Mouse (Mus musculus) B cell, adult 67 days (primary cell): ENCODE results near the gene Klc2. TPM values are rescaled to one million over a fixed set of nuclear protein-coding genes. Genes with fewer than 3 reads are reported as not detected.

ENCODE experiments used
- total RNA-seq, 2 experiments: library from RNA; stranded (reverse); gene quantifications; 4 replicates each; pipeline ENCODE4 v1.2.4; 2023

Klc2 gene
- total RNA-seq, result 10 to 100 TPM; 42.3 to 50.5 TPM

DNA sequence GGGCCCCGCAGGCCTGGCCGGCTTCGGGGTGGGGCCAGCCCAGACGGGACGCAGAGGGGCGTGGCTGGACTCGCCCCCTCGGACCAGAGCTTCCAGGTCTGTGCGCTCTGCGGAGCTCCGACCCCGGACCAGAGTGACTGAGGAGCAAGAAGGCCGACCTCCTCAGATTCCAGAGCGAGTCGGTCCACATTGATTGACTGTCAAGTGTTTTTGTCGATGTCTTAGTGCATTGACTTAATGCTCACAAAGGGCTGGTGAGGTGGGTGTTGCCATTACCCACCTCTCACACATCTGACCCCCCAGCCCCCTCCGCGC is at the start of gene Klc2:
TSS of gene Klc2 (minus strand) at position 177 of the 315 bp plus-strand sequence.

DNA sequence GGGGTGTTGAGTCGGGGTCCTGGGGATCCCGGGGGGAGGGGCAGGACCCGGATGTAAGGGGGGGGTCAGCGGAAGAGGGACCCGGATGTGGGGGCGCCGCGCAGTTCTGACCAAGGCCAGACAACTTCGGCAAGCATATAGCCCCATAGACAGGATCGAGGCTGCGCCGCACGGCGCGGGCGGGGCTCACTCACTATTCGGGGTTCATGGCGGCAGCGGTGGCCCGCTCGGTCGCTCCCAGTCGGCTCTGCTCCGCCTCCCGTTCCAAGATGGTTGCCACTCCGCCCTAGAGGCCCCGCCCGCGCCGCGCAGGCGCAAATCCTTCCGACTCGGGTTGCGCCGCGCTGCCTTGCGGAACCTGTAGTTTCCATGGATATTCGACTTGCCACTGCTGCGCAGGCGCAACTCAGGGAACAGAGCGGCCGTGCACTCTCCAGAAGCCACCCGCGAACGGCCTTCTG is 11.6 kb downstream of the Klc2 start, which contains the start of gene Rab1b:
TSS of gene Rab1b (minus strand) at position 342 of the 461 bp plus-strand sequence.

DNA sequence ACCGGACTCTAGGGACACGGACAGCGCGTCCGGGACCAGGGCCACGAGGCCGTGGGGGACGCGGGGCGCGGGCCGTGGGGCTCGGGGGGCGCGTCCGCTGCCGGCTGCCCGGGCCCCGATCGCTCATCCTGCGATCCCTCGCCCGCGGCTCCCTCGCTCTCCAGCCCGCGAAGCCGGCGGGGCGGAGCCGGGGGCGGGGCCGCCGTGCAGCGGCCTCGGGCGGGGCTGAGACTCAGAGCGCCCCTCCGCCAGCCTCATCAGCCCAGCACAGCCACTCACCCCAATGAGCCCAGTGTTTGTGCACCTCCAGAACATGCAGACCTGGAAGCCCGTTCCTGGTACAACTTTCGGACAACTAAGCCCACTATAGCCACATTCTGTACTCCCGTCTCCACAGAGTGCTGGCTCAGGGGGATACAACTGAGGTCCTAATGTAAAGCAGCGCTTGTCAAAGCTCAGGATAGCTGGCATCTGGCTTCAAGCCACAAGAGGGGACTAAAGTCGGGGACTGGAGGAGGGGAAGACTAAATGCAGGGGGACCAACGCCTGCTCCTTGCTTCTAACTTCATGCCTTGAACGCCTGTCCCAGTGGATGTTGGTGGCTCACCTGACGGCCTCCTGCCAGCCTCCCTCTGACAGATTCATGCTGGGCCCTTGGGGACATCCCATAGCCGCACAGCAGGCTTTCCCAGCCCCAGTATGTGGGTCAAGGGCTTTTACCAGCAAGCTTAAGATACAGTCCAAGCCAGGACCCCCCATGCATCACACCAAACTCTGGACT is 19.8 kb downstream of the Klc2 start, which contains the start of gene Cnih2:
TSS of gene Cnih2 (minus strand) at position 159 of the 781 bp plus-strand sequence.

DNA sequence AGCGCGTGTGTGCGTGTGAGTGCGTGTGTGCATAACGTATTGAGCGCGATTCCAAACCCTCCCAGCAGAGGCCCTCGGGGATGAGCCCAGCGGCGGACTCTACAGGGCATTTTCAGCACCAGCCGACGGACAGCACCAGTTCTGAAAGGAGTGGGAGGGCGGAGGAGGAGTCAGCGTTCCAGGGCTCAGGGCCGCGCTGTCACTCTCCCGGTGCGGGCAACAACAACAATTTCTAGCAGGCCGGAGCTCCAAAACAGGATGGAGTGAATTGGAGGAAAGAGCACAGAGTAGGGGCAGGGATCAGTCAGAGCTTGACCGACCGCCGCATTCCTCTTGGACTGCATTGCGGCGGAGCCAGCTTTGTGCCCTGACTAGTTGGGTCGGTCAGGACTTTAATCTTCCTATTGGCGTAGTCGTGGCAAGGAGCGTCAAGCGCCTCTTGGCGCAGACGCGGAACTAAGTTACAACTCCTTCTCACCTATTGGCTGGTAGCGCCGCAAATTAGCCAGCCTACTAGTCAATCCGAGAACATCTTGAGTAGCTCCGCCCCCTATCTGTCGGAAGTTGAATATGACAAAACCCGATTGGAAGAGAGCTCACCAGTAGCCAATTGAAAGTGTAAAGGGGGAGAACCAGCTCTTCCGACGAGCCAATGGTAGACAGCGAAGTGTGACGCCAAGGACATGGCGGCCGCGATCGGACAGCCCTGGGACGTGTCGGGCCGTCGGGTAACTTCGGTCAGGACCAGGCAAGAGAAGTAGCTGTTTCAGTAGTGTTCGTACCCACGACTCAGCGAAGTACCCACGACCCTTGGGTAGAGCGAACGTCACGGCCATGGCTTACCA is 30.3 kb downstream of the Klc2 start, which contains the start of gene Yif1a:
TSS of gene Yif1a (plus strand) at position 655 of the 845 bp plus-strand sequence.

DNA sequence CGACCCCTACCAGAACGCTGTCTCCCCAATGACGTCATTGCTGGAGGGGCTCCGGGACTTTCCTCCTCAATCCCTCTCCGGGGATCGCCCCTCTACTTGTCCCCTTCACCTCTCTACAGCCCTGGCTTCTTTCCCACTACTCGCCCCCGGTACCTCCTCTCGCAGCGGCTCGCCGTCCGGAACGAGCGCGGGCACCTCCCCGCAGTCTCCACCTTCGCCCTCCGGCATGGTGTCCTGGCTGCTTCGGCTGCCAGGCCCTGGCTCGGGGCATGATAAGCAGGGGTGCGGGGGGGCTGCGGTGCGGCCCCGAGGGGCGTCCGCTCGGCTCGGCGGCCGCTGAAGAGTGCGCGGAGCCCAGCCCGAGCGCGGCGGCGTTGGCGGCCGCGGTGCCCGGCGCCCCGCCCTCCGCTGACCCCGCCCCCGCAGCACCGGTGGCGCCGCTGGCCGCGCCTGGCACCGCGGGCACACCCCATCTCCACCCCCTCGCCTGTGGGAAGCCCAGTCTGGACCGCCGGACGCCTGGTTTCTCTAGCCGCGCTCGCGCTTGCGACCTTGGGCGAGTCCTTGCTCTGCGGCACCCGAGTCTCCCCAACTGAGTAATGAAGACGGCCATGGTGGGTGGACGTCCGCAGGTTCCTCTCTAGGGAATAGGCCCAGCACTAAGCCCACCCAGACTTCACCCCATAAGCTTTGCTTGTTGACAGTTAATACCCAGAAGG is 33.1 kb downstream of the Klc2 start, which contains the start of gene Tmem151a:
TSS of gene Tmem151a (minus strand) at position 387 of the 719 bp plus-strand sequence.

DNA sequence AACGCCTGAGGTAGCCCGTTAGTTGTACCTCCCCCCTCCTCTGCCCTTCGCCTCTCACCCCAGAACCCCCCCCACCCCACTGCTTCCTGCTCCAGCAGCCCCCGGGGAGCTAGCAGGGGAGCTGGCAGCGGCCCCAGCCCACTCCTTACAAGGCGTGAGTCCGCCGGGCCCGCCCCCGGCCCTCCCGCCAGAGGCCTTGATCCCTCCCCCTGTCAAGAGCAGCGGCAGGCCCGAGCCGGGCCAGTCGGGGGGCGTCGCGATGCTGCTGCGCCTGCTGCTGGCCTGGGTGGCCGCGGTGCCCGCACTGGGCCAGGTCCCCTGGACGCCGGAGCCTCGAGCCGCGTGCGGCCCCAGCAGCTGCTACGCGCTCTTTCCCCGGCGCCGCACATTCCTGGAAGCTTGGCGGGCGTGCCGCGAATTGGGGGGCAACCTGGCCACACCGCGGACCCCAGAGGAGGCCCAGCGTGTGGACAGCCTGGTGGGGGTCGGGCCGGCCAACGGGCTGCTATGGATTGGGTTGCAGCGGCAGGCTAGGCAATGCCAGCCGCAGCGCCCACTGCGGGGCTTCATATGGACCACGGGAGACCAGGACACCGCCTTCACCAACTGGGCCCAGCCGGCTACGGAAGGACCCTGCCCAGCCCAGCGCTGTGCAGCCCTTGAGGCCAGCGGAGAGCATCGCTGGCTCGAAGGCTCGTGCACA is 50.3 kb downstream of the Klc2 start, which contains the start of gene Cd248:
TSS of gene Cd248 (plus strand) at position 212 of the 703 bp plus-strand sequence.

Other genes starting within 250 kb of the Klc2 start
- gene Actn3, start 240.7 kb downstream of the Klc2 start, total RNA-seq, result not detected
- 1 to 10 TPM; 7.9 to 9.3 TPM for gene Zdhhc24, start 239.9 kb downstream of the Klc2 start, total RNA-seq
- gene Bbs1, start 211.9 kb downstream of the Klc2 start, total RNA-seq, result 1 to 10 TPM; 4.1 to 4.3 TPM
- gene Dpp3, start 190.3 kb downstream of the Klc2 start, total RNA-seq, result 10 to 100 TPM; 78.9 to 86.2 TPM
- 1 to 10 TPM; 1.7 to 4.2 TPM for gene Peli3, start 175.4 kb downstream of the Klc2 start, total RNA-seq
- 10 to 100 TPM; 22.0 to 39.4 TPM for gene Mrpl11, start 156.4 kb downstream of the Klc2 start, total RNA-seq
- not detected for gene Npas4, start 128.2 kb downstream of the Klc2 start, total RNA-seq
- 1 to 10 TPM; 5.6 to 9.4 TPM for gene Slc29a2, start 94.7 kb downstream of the Klc2 start, total RNA-seq
- 1 to 10 TPM; 4.8 TPM for gene B4gat1, start 79.7 kb downstream of the Klc2 start, total RNA-seq
- gene AC124502.3, start 79.7 kb downstream of the Klc2 start, total RNA-seq, result 1 to 10 TPM; 1.2 to 2.8 TPM
- gene Brms1, start 77.2 kb downstream of the Klc2 start, total RNA-seq, result 10 to 100 TPM; 63.7 to 71.9 TPM
- gene Rin1, start 68.1 kb downstream of the Klc2 start, total RNA-seq, result 1 to 10 TPM; 2.5 to 5.3 TPM
- not detected for gene Cd248, start 50.5 kb downstream of the Klc2 start, total RNA-seq
- not detected for gene Tmem151a, start 33.0 kb downstream of the Klc2 start, total RNA-seq
- gene Yif1a, start 30.0 kb downstream of the Klc2 start, total RNA-seq, result 10 to 100 TPM; 29.3 to 49.9 TPM
- 1 to 10 TPM; 1.2 to 2.2 TPM for gene Cnih2, start 20.0 kb downstream of the Klc2 start, total RNA-seq
- gene Rab1b, start 11.5 kb downstream of the Klc2 start, total RNA-seq, result 100 to 1,000 TPM; 102 to 110 TPM
- 10 to 100 TPM; 81.2 to 92.8 TPM for gene Pacs1, start 154.6 kb upstream of the Klc2 start, total RNA-seq
- gene Sf3b2, start 176.9 kb upstream of the Klc2 start, total RNA-seq, result 100 to 1,000 TPM; 309 to 311 TPM
- not detected for gene Gal3st3, start 179.8 kb upstream of the Klc2 start, total RNA-seq
- not detected for gene Catsper1, start 217.2 kb upstream of the Klc2 start, total RNA-seq
- not detected for gene Cst6, start 231.0 kb upstream of the Klc2 start, total RNA-seq
- gene Eif1ad, start 248.2 kb upstream of the Klc2 start, total RNA-seq, result 10 to 100 TPM; 39.6 to 43.4 TPM
- gene Banf1, start 248.6 kb upstream of the Klc2 start, total RNA-seq, result 10 to 100 TPM; 93.0 to 94.1 TPM